Mouse (Mus musculus) kidney, embryonic 16.5 days (tissue): ENCODE measurements around the gene Opalin. TPM values are rescaled to one million over a fixed set of nuclear protein-coding genes. Genes with fewer than 3 reads are reported as not detected.

Experiments
- ATAC-seq: fragments of 200-750 bp; cut with Nextera tagmentation; 2 replicates; pipeline ENCODE4 v1.8.0; 2017; ENCODE audit warnings: moderate TSS enrichment; ENCODE audit not compliant: low FRiP score, low TSS enrichment
- H3K27ac ChIP-seq: fragments of 300-500 bp; sonication (generic); 2 replicates; pipeline ENCODE4 v1.5.1; 2014; ENCODE audit warnings: low read length
- H3K27me3 ChIP-seq: fragments of 300-500 bp; sonication (generic); 2 replicates; pipeline ENCODE4 v1.6.1; 2014; ENCODE audit warnings: low read length, control low read depth, mixed read lengths; ENCODE audit not compliant: insufficient read depth
- H3K36me3 ChIP-seq: fragments of 300-500 bp; sonication (generic); 2 replicates; pipeline ENCODE4 v1.6.1; 2014; ENCODE audit warnings: low read length, control low read depth, mixed read lengths; ENCODE audit not compliant: insufficient read depth
- H3K4me1 ChIP-seq: fragments of 300-500 bp; sonication (generic); 2 replicates; pipeline ENCODE4 v1.6.1; 2014; ENCODE audit warnings: low read length, control low read depth, mixed read lengths; ENCODE audit not compliant: insufficient read depth
- H3K4me2 ChIP-seq: fragments of 300-500 bp; sonication (generic); replicated peaks from 2 replicates; pipeline ENCODE4 v1.6.1; 2014; ENCODE audit warnings: low read depth, low read length
- H3K4me3 ChIP-seq: fragments of 300-500 bp; sonication (generic); 2 replicates; pipeline ENCODE4 v1.5.1; 2014; ENCODE audit warnings: mild to moderate bottlenecking, low read length
- H3K9ac ChIP-seq: fragments of 300-500 bp; sonication (generic); replicated peaks from 2 replicates; pipeline ENCODE4 v1.6.1; 2014; ENCODE audit warnings: low read length
- H3K9me3 ChIP-seq: fragments of 300-500 bp; sonication (generic); 2 replicates; pipeline ENCODE4 v1.6.1; 2016; ENCODE audit warnings: low read length, control low read depth
- WGBS: fragments of 180-500 bp; shearing (Covaris S2); extraction: QIAGEN DNeasy Blood & Tissue Kit; methylation state at CpG from one replicate; pipeline ENCODE4 v1.1.7; 2014; 5-methylcytosine and 5-hydroxymethylcytosine counted together
- polyA plus RNA-seq: library from polyadenylated mRNA; unstranded; fragments of >200 nt; fragmentation: Nextera tagmentation; extraction: Ambion mirVana; gene quantifications from 2 replicates; pipeline ENCODE4 v1.2.1, GENCODE M21; 2015

The Opalin gene
- polyA plus RNA-seq, 1 experiment from 2014 or later, result not detected

DNA sequence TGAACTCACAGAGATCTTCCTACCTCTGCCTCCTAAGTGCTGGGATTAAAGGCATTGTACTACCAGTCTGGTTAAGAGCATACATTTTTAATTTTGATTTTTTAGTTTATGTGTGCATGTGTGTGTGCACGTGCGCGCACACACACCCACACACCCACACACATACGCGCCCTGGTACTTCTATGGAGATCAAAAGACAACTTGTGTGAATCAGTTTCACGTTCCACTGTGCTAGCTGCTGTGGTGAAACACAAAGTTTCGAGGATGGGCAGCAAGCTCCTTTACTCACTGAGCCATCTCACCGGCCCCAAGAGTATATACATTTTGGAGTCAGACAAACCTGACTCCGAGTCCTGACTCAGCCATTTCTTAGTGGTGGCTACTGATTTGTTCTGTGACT, 49.3 kb downstream of the Opalin start:
- no peak for ATAC-seq
- Histone ChIP-seq H3K27ac (no peak overlapping the region), H3K4me2 (no peak overlapping the region), H3K4me3 (no peak overlapping the region), H3K4me1 (no peaks in the 10 kb centered on the region), H3K9me3 (no peaks in the 10 kb centered on the region), H3K36me3 (no peaks in the 10 kb centered on the region), H3K27me3 (no peaks in the 10 kb centered on the region), H3K9ac (no peak overlapping the region)
- 87% methylated on average over 9 of the region's 9 CpGs for WGBS

DNA sequence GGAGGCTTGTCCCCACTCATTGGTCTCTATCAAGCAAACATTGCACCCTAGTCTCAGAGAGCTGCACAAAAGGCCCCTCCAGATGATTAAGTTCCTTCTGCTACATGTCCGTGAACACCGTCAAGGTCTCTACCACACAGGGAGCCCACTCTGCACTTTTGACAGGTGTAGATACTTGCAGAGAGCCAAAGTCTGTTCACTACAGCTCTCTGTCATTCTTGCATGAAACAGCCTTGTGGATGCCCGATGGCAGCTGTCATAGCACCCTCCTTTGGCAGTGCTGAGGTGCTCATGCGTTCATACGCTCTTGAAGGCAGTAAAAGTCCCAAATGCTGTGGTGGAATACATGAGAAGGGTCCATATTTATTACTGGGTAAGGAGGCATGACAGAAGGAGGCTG, 49.9 kb downstream of the Opalin start:
- 86% methylated on average over 5 of the region's 5 CpGs for WGBS
- ATAC-seq, result no peak
- H3K27me3 ChIP-seq, result no peaks in the 10 kb centered on the region
- H3K9ac ChIP-seq, result no peak overlapping the region
- H3K4me2 ChIP-seq, result no peak overlapping the region
- no peak overlapping the region for H3K4me3 ChIP-seq
- H3K36me3 ChIP-seq, result no peaks in the 10 kb centered on the region
- H3K4me1 ChIP-seq, result no peaks in the 10 kb centered on the region
- no peak overlapping the region for H3K27ac ChIP-seq
- no peaks in the 10 kb centered on the region for H3K9me3 ChIP-seq

DNA sequence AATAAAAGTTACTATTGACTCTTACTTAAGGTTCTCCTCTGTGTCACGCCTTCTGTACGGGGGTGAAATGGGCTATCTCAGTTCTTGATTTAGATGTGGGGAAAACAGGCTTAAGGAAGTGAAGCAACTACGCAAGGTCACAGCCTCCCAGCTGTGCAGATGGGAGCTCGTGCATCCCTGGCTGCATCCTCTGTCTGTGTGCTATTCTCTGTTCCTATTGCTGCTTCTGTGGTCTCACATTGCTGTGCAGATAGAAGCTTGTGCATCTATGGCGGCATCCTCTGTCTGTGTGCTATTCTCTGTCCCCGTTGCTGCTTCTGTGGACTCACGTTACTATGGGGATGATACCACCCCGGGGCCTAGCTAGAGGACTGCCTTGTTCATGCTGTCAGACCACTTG, 50.4 kb downstream of the Opalin start:
- WGBS, result 85% methylated on average over 8 of the region's 8 CpGs
- Histone ChIP-seq H3K27ac (no peak overlapping the region), H3K27me3 (no peaks in the 10 kb centered on the region), H3K36me3 (no peaks in the 10 kb centered on the region), H3K4me3 (no peak overlapping the region), H3K4me2 (no peak overlapping the region), H3K9ac (no peak overlapping the region), H3K9me3 (no peaks in the 10 kb centered on the region), H3K4me1 (no peaks in the 10 kb centered on the region)
- ATAC-seq, result no peak

DNA sequence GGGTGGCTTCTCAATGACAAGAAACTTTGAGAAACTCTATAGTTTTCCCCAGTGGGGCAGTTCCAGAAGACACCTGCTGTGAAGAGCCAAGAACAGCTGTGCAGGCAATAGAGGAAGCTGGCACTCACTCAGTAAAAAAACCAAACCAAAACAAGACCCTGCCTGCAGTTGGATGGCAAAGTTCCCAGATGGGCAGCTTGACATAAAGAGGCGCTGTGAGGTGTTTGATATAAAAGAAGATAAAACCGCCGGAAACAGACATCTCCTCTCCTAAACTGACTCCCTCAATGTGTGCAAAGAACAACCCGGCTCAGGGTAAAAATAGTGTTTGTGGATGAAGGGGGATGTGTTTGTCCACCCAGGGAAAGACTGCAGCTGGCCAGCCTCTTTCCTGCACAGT, 54.7 kb downstream of the Opalin start:
- ATAC-seq, result no peak
- H3K4me3 ChIP-seq, result no peak overlapping the region
- no peaks in the 10 kb centered on the region for H3K36me3 ChIP-seq
- H3K27me3 ChIP-seq, result no peaks in the 10 kb centered on the region
- WGBS, result 71% methylated on average over 4 of the region's 4 CpGs
- H3K9ac ChIP-seq, result no peak overlapping the region
- H3K4me2 ChIP-seq, result no peak overlapping the region
- no peaks in the 10 kb centered on the region for H3K4me1 ChIP-seq
- H3K27ac ChIP-seq, result no peak overlapping the region
- H3K9me3 ChIP-seq, result no peaks in the 10 kb centered on the region

DNA sequence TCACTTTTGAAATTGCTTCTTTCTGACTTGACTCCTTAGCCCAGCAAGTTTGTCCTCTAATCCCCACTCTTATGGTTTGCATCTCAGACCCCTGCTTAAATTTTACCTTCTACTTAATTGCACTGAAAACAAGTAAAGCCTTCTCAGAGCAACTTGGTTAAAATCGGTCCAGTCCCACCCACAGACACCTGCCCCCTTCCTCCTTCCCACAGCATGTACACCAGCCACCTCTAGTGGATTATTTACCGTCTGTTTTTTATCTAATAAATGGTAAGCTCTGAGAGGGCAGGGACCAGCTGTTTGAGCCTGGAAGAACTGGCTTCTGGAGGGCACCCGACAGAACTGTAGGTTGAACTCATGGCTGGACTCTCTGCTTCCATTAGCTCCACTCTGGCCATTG, 56.4 kb downstream of the Opalin start:
- Histone ChIP-seq H3K27me3 (no peaks in the 10 kb centered on the region), H3K36me3 (no peaks in the 10 kb centered on the region), H3K27ac (no peak overlapping the region), H3K4me3 (no peak overlapping the region), H3K4me2 (no peak overlapping the region), H3K4me1 (0 out of 2 replicates have a peak, but pooled peaks cover 3% of the 10 kb centered on the region), H3K9ac (no peak overlapping the region), H3K9me3 (no peaks in the 10 kb centered on the region)
- no peak for ATAC-seq
- 82% methylated on average over 3 of the region's 3 CpGs for WGBS

DNA sequence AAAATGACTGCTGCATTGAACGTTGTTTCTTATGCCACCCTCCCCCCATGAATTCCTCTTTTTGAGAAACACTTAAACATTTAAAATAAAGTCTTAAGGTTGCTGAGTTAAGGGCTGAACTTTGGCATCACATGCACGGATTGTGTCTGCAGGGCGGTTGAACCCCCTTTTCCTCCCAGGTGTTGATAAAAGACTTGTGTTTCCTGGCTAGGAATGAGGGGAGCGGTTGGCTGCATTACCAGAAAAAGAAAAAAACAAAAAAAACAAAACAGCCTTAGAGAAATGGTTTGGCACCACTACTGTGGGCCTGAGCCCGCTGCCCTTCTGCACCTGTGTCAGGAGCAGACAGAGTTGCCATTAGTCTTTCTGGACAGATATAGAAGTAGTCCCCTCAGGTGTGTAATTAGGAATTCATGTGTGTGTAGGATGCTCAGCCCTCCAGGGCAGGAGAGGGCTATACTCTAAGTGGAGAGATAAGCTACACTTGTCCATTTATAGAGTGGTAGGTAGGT, 57.7 kb downstream of the Opalin start:
- Histone ChIP-seq H3K27me3 (no peaks in the 10 kb centered on the region), H3K9me3 (no peaks in the 10 kb centered on the region), H3K27ac (no peak overlapping the region), H3K4me2 (no peak overlapping the region), H3K9ac (no peak overlapping the region), H3K4me3 (no peak overlapping the region), H3K36me3 (no peaks in the 10 kb centered on the region), H3K4me1 (0 out of 2 replicates have a peak, but pooled peaks cover 3% of the 10 kb centered on the region)
- WGBS, result 74% methylated on average over 5 of the region's 5 CpGs
- ATAC-seq, result no peak

DNA sequence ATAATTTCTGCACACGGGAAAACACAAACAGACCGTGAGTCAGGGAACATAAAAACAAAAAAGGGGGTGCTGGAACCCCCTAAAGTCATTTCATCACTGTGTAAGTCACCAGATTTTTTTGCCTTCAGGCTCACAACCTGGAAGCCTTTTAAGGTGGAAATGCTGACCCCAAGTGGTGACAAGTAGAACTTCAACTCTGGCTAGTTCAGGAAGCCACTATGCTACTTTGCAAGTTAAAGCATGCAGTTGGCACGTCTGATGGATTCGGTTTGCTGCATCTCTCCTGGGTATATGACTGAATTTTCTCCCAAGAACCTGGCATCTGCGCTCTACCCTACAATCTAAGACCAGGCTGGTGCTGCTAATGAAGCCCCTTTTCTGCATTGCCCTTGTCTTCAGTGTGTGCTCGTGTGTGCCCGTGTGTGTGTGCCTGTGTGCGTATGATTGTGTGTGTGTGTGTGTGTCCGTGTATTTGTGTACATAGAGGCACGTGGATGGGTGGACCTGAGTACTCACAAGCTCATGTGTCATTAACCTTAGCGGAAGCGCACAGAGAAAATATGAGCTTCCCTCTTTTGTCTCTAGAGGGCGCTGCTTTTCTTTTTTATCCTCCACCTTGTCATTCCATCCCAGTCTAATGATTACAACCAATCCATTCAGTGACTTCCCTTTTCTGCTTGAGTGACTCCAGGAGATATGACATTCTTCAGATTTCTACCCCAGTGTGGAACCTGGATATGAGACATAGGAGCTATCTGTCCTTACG, 60.8 kb downstream of the Opalin start:
- Histone ChIP-seq H3K4me1 (0 out of 2 replicates have a peak, but pooled peaks cover 3% of the 10 kb centered on the region), H3K4me2 (peak overlapping the region; percentile 44), H3K9ac (no peak overlapping the region), H3K36me3 (no peaks in the 10 kb centered on the region), H3K27me3 (no peaks in the 10 kb centered on the region), H3K27ac (no peak overlapping the region), H3K9me3 (no peaks in the 10 kb centered on the region), H3K4me3 (peak overlapping the region; percentile 9; the same call in 1 of the 2 replicates)
- ATAC-seq, result peak; percentile 50
- 16% methylated on average over 14 of the region's 14 CpGs for WGBS

DNA sequence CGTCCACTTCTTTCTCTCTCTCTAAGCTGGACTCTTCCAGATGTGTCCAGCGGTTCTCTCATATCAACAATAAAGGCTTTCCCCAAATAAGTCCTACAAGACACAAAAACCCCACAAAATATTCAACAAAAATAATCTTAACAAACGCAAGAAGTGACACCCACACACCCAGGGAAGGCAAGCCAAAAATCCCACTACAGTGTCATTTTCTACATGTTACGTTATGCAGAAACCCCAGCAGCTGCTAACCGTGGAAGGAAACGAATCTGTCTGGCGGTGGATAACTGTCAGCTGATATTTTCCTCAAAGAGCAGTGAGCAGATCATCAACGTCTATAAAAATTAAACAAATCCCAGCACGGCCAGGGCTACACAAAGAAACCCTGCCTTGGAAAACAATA, 62.9 kb downstream of the Opalin start:
- WGBS, result 34% methylated on average over 9 of the region's 9 CpGs
- no peak for ATAC-seq
- no peak overlapping the region for H3K27ac ChIP-seq
- 0 out of 2 replicates have a peak, but pooled peaks cover 3% of the 10 kb centered on the region for H3K4me1 ChIP-seq
- H3K36me3 ChIP-seq, result no peaks in the 10 kb centered on the region
- no peak overlapping the region for H3K9ac ChIP-seq
- no peaks in the 10 kb centered on the region for H3K27me3 ChIP-seq
- H3K4me3 ChIP-seq, result no peak overlapping the region
- H3K9me3 ChIP-seq, result no peaks in the 10 kb centered on the region
- no peak overlapping the region for H3K4me2 ChIP-seq

DNA sequence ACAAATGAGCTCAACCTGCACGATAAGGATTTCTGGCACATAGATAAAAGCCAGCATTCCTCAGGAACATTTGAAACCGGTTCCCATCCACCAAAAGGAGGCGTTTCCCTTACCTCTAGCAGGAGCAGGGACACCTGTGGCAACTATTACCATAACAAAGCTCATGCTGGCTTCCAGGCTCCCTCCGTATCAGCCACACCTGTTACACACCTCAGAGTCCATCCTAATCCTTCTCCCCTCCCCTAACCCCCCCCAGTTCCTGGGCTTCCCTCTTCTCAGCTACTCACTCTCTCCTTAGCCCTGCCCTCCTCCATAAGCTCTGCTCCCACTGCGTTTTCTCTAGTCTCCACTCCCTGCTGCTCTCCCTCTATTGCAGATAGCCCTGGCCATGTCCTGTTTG, 63.3 kb downstream of the Opalin start:
- Histone ChIP-seq H3K27me3 (no peaks in the 10 kb centered on the region), H3K9ac (no peak overlapping the region), H3K4me1 (0 out of 2 replicates have a peak, but pooled peaks cover 3% of the 10 kb centered on the region), H3K36me3 (no peaks in the 10 kb centered on the region), H3K4me2 (no peak overlapping the region), H3K27ac (no peak overlapping the region), H3K9me3 (no peaks in the 10 kb centered on the region), H3K4me3 (no peak overlapping the region)
- WGBS, result 7% methylated on average over 5 of the region's 5 CpGs
- no peak for ATAC-seq
